Mouse (Mus musculus): Measurements from ENCODE around the gene Aamp.

Aamp gene

DNA sequence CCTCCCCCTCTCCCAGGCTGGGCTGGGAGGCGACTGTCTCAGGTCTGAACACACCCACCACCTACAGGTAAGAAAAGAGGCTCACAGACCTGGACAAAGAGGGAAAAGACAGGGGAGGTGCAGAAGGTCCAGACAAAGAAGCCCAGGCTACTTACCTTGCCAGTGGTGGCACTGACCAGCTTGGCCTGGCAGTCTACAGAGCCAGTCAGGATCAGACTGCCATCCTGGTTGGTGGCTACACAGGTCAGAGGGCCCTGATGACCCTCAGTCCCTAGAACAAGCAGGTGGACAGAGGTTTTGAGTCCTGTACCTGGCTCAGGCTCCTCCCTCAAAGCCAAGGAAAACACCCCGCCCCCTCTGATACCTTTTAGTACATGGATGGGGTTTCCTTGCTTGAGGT is 3.2 kb downstream of the Aamp start:
- no peak for DNase-seq

DNA sequence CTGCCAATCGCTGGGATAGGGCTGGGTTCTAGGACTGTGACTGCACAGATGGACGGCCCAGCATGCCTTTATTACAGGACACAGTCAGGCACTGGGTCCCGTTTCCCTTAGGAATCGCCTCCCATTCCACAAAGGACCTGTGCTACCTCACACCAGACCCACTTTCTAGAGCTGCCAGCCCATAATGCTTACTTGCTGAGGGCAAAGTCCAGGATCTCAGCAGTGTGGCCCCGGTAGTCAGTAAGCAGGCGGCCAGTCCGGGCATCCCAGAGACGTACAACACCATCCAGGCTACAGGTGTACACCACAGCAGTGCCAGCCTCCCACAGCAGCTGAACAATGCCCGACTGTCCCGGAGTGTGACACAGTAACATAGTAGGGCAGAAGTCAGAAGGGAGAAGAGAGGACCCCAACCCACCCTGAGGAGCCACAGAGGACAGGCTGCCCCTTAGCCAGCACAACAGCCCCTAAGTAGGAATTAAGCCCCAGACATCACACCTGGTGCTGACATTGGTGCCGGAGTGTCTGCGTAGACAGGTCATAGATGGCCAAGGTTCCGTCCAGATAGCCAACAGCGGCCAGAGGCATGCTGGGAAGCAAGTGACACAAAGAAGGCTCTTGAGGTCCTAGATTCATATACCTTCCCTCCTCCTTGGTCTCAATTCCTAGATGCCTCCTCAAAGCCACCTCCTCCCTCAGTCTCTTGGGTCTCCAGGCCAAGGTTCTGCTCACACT is 3.8 kb downstream of the Aamp start:
- no peak for DNase-seq

DNA sequence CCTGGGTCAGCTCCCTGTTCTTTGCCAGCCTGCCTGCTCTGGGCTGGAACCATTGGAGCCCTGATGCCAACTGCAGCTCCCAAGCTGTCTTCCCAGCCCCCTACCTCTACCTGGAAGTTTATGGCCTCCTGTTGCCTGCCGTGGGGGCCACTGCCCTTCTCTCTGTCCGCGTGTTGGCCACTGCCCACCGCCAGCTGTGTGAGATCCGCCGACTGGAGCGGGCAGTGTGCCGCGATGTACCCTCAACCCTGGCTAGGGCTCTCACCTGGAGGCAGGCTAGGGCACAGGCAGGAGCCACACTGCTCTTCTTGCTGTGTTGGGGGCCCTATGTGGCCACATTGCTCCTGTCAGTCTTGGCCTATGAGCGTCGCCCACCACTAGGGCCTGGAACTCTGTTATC is 5.5 kb downstream of the Aamp start:
- no peak for DNase-seq

DNA sequence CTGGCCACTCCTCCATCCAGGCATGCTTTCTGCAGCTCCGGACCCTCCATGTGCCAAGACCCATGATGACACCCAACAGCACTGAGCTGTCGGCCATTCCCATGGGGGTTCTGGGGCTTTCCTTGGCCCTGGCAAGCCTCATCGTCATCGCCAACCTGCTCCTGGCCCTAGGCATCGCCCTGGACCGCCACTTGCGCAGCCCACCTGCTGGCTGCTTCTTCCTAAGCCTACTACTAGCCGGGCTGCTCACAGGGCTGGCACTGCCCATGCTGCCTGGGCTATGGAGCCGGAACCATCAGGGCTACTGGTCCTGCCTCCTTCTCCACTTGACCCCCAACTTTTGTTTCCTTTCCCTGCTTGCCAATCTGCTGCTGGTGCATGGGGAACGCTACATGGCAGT is 6.0 kb downstream of the Aamp start, which contains the start of gene Gpbar1:
Gpbar1 (plus strand) TSS at position 13 of the 400 bp plus-strand sequence.
- DNase-seq, result no peak

DNA sequence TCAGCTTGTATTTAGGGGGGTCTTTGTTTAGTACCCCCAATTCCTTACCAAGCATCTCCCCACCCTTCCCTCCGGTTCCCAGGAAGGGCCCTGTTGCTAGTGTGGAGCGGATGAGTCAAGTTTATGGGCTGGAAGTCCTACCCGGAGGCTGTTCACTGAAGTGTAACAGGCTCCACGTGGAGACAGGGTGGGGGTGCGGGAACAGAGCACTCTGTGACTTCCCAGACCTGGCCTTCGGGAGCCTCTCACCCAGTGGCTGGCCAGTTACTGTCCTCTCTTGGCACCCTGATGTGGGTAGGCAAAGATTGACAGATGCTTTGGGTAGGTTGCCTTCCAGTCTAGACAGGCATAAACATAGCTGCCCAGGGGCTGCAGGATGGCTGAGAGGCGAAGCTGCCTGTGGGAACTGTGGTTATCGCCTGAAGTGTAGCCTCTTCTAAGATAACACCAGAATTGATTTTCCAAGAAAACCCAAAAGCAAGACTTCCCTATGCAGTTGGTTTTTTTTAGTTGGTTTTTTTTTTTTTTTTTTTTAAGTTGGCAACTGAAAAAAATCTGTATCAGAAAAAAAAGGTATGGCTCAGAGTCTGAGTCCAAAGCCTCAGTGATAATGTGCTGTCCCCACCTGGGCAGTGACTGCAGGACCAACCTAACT is 6.5 kb downstream of the Aamp start:
- DNase-seq, result no peak

DNA sequence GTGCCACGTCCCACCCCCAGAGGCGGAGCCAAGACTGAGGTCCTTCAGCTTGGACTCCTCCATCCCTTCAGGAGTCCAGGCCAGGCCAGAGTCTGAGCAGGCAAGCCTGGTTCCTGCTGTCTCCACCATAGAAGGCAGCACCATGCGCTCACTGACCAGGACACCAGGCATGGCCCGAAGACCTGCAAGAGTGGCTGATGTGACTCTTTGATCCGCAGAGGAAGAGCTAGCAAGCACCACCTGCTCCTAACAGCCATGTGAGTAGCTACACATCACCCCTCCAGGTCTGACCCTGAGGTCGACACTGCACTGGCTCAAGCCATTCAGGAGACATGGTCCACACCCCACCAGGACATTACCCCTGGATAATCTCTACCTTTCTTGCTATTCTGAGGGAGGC is 7.5 kb downstream of the Aamp start:
- DNase-seq, result no peak

DNA sequence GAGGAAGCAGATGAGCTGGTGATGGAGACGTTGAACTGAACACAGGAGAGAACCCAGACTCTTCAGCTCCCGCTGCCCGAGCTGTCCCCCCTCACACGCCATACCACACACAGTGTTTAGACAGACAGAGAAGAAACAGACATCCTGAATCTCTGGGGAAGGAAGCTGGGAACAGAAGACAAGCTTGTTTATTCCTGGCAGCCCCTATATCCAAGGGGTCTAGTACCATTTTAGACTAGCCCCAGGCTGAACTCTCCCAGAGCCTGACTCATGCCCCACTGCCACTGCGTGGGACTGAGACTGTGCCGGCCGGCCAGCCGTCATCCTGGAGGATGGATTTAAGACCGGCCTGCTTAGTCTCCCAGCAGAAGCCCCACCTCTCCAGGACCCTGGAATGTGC is 9.5 kb downstream of the Aamp start:
- no peak for DNase-seq

DNA sequence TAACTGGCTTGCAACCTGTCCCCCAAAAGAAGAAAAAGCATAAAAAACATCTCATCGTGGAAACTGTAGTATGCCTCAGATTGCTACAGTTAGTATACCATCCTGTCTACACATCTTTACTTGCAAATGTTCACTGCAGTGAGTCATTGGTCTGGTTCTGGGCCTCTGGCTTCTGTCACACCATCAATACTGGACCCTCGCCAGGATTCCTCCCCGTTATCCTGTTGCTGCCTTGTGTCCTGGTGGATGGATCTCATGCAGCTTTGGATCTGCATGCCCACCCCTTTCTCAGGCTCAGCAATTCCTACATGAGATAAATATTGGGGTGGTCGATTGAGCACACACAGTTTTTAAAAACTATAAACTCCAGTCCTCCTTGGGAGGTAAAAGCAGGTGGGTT is 12.9 kb downstream of the Aamp start:
- no peak for DNase-seq

DNA sequence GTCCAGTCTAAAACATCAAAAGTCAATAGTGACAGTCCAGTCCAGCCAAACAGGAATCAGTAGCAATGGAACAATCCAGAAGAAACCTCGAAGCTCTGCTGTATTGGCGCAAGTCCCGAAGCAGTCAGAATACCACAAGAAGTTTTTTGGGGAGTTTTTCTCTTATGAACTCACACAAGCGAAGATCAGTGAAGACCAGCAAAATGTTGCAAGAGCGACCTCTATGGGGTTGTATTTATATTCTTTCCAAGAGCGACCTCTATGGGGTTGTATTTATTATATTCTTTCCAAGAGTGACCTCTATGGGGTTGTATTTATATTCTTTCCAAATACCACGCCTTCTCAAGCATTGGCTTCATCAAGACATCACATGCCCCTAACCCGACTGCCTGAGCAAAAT is 15.8 kb downstream of the Aamp start:
- DNase-seq, result no peak

DNA sequence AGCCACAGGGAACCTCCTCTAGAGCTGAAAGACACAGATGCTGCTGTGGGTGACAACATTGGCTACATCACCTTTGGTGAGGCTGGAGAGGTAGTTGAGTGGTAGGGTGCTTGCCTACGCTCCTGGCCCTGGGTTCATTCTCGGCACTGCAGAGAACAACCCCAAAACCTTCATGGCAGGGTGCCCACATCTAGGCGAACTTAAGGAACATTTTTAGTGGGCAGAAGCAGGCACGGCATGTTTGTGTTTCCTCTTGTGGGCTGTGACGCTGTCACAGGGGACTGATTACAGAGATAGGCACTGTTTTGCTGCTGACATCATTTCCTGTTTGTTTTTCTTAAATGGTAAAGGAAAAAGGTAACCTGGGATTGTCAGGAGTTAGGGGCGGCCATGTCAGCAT is 22.0 kb downstream of the Aamp start:
- DNase-seq, result no peak

DNA sequence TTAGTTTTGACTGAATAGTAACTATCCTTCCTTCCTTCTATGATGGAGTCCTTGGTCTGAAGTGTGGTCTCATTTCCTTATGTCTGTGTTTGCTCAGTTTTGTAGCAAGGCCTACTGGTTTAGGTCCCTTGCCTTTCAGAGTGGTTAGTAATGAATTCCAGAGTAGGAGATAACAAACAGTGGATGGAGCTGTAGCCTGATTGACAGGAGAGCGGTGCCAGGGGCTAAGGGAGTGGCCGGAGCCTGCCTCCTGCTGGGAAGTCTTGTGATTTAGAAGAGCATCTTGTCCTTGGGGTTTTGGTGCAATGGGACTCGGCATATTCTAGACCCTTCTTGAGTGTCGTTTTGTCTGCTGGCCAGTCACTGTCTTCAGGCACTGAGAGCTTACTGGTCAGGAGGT is 27.8 kb downstream of the Aamp start:
- no peak for DNase-seq

DNA sequence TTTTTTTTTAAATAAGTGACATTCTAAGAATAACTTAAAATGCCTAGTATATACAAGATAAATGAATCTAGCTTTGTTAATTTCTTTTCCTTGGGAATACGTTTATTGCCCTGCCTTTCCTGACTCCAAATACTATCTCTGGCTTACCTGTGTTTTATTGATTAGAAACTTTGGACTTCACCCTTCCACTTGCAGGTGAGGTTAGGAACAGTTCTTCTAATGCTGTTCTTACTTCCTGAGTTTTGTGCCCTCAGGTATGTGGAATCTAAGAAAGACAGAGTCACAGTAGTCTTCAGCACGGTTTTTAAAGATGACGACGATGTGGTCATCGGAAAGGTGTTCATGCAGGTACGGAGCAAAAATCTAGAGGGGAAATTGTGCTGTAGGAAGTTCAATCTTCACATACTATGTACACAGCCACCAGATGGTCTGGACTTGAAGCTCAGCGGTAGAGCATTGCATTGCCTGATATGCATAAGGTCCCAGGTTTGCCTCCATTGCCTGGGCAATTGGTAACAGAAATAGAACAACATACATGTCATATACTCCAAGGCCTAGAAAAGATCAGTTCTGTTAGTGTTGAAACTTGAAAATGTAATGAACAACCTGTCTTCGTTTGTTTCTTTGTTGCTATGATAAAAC is 28.7 kb downstream of the Aamp start:
- no peak for DNase-seq

DNA sequence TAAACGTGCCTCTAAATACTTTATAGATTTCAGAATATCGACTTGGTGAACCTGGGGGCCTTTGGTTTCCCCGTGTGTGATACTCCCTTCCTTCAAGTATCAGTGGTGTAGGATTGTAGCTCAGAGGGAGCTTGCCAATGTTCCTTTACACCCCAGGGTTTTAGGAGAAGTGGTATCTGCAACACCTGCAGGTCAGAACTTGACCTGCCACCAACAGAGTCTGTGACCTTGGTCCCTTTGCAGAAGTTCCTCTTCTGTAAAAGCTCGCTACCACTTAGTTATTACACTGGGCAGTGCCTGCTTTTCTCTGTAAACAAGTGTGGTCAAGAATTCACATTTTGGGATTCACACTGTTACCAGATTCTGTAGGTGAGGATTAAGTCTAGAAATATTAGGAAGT is 34.4 kb downstream of the Aamp start:
- DNase-seq, result no peak

DNA sequence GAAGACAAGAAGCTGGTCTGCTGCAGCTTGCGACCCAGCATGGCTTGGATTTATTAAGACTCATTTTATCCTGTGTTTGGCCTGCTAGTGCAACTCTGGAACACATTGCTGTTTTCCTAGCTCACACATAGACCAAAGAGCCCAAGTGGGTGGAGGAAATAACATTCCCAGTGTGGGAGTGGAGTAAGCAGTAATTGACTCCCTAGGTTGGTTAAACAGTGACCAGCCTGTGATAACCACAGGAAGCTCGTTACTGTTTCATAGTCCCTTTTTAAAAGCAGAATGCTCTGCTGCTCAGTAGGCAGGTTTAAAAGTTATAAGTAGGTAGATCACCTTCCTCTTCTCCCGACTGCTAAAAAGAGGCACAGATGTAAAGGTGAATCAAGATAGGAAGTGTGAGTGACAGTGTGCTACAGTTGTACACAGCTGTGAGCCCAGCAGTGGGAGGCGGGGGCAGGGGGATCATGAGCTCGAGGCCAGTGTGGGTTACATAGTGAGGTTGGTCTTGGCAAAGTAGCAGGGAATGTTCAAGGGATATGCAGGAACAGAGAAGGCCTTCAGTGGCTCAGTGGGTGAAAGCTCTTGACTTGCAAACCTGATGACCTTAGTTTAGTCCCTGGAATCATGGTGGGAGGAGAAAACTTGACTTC is 35.1 kb downstream of the Aamp start:
- DNase-seq, result peak in 1 of 2 experiments; percentile 10

DNA sequence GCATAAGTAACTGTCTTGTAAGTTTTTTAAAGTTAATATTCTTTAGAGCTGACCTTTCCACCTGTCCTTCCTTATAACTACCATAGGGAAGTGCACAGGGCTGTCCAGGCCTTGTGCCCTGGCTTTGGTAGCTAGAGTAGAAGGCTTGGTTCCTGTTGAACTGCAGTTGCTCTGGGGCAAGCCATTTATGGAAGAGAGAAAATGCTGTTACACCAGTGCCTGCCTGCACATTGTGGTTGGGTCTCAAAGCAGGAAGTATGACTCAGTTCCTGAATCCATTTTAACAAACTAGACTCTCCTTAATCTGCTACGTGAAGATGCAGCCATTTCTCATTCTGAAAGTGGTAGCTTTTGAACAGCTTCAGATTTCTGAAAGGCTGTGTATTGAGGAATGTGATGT is 35.7 kb downstream of the Aamp start:
- peak; percentile 56 to 60 for DNase-seq

DNA sequence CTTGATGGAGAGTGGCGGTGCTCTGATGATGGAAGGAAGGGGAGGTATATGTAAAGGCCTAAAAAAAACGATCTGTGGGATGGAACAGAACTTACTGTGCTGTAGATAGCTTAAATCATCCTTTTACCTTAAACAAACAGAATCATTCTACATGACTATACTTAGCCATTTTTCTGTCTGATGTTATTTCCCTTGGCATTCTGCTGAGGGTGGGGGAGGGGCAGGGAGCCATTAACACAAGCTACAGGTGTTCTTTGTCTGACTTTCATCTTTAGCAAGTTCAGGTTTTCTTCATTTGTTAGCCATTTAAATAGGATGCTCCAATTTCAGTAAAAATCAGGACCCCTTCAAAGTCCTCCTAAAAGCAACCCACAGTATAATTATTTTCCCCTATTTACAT is 39.0 kb downstream of the Aamp start:
- no peak for DNase-seq

DNA sequence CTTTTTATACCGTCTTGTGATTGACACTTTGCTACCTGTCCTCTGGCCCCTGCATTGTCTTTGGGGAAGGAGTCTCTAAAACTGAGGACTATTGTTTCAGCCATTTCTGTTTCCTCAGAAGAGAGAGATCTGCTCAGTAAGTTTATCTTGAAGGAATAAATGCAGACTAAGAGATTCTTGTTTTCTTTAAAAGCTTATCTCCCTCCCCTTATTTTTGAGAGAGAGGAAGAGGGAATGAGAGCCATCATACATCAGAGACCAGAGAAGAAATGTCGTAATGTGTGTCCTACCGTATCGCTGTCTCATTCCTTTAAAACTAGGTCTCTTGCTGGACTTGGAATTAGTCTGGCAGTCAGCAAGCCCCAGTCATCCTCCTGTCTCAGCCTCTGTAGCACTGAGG is 43.7 kb downstream of the Aamp start:
- DNase-seq, result no peak

DNA sequence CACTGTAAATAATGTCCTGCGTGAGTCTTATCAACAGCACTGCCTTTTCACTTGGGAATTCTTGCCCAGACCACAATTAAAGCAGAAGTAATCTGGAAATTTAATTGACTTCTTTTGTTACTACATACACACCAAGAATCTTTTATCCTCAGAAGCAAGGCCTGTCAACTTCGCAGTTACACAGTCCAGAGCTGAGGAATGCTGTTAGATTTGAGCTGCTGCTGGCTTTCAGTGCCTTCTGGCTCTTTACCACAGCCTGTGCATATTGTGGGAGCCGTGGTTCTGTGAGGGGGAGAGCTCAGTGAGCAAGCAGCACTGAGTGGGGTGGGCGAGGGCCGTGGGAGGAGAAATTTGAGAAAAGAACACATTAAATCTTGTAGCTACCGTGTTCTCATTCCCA is 44.2 kb downstream of the Aamp start:
- no peak for DNase-seq

DNA sequence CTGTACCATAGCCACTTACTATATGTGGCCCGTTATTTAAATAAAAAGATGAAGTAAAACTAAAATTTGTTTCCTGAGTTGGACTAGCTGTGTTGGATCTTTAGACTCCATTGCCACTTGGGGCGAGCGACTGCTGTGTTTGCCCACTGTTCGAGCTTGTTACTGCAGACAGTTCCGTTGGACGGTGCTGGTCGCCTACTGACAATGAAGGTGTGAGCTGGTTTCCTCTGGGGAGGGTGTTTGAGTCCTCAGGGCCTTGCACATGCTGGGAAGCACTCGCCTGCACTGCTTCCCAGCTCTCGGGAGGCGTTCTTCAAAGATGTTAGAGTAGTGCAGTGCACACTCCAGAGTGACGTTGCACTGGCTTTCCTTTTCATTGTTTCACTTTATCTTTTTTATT is 44.9 kb downstream of the Aamp start:
- DNase-seq, result peak; percentile 19 to 34

DNA sequence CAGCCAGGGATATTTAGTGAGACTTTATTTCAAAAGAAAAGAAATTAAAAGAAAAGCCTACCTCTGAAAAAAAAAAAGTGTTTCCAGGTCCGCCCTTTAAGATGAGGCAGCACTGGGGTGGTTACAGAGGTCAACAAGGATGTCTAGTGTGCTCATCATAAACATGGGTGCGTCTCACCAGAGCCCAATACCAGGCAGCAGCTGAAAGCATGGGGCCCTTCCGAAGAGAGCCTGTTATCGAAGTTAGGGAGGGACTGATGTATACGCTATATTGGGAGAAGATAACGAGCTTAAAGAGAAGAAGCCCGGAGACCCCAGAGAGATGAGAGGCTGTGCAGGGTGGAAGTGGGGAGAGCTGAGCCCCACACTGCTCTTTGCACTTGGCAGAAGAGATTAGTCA is 45.4 kb downstream of the Aamp start:
- peak in 1 of 2 experiments; percentile 5 for DNase-seq

DNA sequence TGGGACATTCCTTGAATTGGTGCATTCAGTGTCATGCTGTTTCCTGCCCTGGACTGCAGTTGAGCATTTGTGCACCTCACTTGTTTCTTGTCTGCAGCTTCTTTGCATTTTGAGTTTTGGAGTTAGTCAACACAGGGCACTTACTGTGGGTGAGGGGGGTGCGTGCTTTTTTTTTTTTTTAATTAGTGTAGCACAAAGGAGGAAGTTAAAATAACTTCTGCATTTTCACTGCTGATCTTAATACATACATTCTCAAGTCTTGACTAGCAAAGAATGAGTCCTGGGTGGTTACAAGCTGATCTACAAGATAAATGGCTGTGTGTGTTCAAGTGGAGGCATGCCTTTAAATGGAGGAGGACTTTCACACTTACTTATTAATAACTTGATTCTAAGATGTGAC is 46.4 kb downstream of the Aamp start:
- peak in 1 of 2 experiments; percentile 63 for DNase-seq

DNA sequence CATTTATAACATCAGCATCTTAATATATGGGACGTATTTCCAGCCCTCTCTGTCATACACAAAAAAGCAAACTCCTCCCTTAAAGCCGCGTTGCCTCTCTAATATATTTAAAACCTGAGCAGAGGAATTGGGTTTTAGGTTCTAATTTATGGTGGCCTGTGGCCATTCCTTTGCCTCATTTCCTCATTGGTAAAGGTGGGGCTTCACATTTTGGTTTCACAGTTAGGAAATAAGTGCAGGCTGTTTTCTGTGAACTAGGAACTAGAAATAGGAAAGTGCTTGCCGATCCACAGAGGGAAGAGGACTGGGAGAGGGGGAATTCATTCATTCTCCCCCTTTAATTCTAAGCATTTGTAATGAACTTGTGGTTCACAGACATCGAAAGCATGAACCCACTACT is 46.9 kb downstream of the Aamp start:
- no peak for DNase-seq

DNA sequence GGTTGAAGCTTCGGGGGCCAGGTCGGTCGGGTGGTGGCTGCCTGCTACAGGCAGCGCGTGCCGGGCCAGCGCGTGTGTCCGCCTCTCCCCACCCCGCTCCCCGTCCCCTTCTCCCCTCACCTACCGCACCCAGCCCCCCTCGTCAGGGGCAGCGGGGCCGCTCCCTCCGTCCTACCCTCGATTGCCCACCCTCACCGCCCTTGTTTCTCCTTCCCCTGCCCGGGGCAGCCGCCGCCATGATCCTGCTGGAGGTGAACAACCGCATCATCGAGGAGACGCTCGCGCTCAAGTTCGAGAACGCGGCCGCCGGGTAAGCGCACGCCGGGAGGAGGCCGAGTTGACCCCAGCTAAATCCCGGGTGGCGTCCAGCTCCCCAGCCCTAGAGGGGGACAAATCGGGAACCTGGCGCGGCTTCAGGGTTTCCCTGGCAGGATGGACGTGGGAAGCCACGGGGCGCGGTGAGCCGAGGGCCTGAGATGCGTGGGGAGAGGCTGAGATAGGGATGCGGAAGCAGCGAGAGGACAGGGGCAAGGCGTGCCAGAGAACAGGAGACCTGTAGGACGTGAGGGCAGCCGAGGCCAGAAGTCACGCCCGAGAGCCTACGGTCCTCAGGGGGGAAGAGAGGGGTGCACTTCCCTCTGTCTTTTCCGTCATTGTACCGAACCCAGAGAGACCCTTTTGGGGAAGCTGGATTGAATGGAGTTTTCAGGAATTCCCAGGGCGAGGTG is 47.8 kb downstream of the Aamp start:
- DNase-seq, result peak; percentile 50 to 54
